Mouse (Mus musculus): ENCODE results near the gene Casp2. TPM values are rescaled to one million over a fixed set of nuclear protein-coding genes. Genes with fewer than 3 reads are reported as not detected.

Casp2 gene
- polyA plus RNA-seq, 1 experiment: 6.7 TPM

DNA sequence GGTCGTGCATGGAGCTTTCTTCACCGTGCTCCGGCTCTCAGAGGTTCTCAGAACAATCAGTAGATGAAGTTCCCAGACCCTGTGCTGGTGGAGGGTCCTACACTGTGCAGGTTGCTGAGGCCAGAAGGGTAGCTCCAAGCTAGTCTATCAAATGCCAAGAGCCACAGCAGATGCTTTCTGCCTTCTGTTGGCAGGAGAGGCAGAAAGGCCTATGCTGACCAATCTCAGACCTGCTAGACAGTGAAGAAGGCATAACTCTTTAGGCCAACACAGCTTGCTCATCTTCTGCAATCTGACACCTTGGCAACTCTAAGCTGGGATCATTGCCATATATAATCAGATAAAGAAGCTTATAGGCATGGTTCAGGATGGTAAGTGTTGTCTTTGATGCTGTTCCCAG, 65.4 kb downstream of the Casp2 start:
- TF ChIP-seq MAX (IDR thresholded peaks at IDR 0.05; ENCODE audit: low read depth): no peak
- TF ChIP-seq REST (IDR thresholded peaks at IDR 0.05; ENCODE audit: insufficient read depth, insufficient read length): no peak
- TF ChIP-seq POLR2AphosphoS2 (IDR thresholded peaks at IDR 0.05; ENCODE audit: insufficient read length, low read depth): no peak
- no peak for TF ChIP-seq TCF3 (IDR thresholded peaks at IDR 0.05; ENCODE audit: insufficient read length, low read depth)
- no peak for TF ChIP-seq POLR2A (IDR thresholded peaks at IDR 0.05; ENCODE audit: insufficient read length, low read depth)
- TF ChIP-seq E2F4 (IDR thresholded peaks at IDR 0.05; ENCODE audit: insufficient read depth): no peak
- no peak for TF ChIP-seq USF1 (IDR thresholded peaks at IDR 0.05; ENCODE audit: low read depth)
- no peak for TF ChIP-seq MYOG (IDR thresholded peaks at IDR 0.05; ENCODE audit: control insufficient read depth in 1 of 3, insufficient read depth in 1 of 3, insufficient read length in 2 of 3, low read depth in 2 of 3)
- TF ChIP-seq CEBPB (IDR thresholded peaks at IDR 0.05; ENCODE audit: insufficient read depth, poor library complexity, severe bottlenecking): no peak
- Histone ChIP-seq H3K4me2 (ENCODE audit: low read depth) (no peak overlapping the region), H3K79me2 (ENCODE audit: control insufficient read depth, insufficient read depth) (no peaks in the 10 kb centered on the region), H3K27me3 (ENCODE audit: control insufficient read depth, insufficient read depth, insufficient read length) (no peaks in the 10 kb centered on the region), H3K4me3 (no peak overlapping the region), H3K36me3 (ENCODE audit: control insufficient read depth, insufficient read depth) (no peaks in the 10 kb centered on the region), H3ac (ENCODE audit: control insufficient read depth, insufficient read length) (no peak overlapping the region)

DNA sequence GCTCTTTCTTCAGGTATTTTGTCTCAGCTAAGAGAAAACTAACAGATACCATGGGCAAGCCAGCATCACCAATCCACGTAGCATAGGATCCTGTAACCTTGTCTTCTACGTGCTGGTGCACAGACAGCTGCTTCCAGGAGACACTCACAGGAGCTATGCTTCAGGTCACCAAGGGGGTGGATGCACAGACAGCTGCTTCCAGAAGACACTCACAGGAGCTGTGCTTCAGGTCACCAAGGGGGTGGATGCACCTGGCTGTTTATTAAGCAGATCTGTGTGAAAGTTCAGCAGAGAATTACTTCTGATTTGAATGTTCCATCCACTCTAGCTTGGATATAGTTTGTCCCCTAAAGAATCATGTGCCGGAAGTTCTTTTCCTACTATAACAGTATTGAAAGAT, 66.2 kb downstream of the Casp2 start:
- Histone ChIP-seq H3K4me2 (ENCODE audit: low read depth) (no peak overlapping the region), H3K27me3 (ENCODE audit: control insufficient read depth, insufficient read depth, insufficient read length) (no peaks in the 10 kb centered on the region), H3K4me3 (no peak overlapping the region), H3ac (ENCODE audit: control insufficient read depth, insufficient read length) (no peak overlapping the region), H3K36me3 (ENCODE audit: control insufficient read depth, insufficient read depth) (no peaks in the 10 kb centered on the region), H3K79me2 (ENCODE audit: control insufficient read depth, insufficient read depth) (no peaks in the 10 kb centered on the region)
- no peak for TF ChIP-seq CEBPB (IDR thresholded peaks at IDR 0.05; ENCODE audit: insufficient read depth, poor library complexity, severe bottlenecking)
- TF ChIP-seq SRF (IDR thresholded peaks at IDR 0.05; ENCODE audit: control insufficient read depth, insufficient read length, low read depth): no peak
- TF ChIP-seq MYOD1 (IDR thresholded peaks at IDR 0.05; ENCODE audit: control insufficient read depth in 1 of 3, insufficient read length in 2 of 3, low read depth in 2 of 3): no peak
- TF ChIP-seq MAX (IDR thresholded peaks at IDR 0.05; ENCODE audit: low read depth): no peak
- TF ChIP-seq TCF3 (IDR thresholded peaks at IDR 0.05; ENCODE audit: insufficient read length, low read depth): no peak
- no peak for TF ChIP-seq POLR2AphosphoS2 (IDR thresholded peaks at IDR 0.05; ENCODE audit: insufficient read length, low read depth)
- TF ChIP-seq REST (IDR thresholded peaks at IDR 0.05; ENCODE audit: insufficient read depth, insufficient read length): no peak
- TF ChIP-seq E2F4 (IDR thresholded peaks at IDR 0.05; ENCODE audit: insufficient read depth): no peak
- no peak for TF ChIP-seq POLR2A (IDR thresholded peaks at IDR 0.05; ENCODE audit: insufficient read length, low read depth)

Other genes with a start within 250 kb of the Casp2 start
- not detected for gene Sva, start 226.6 kb upstream of the Casp2 start, polyA plus RNA-seq (2012; fragmentation: generic; extraction: Trizol)
- not detected for gene Tas2r139, start 124.0 kb upstream of the Casp2 start, polyA plus RNA-seq (2012; fragmentation: generic; extraction: Trizol)
- gene Tas2r144, start 49.7 kb upstream of the Casp2 start, polyA plus RNA-seq (2012; fragmentation: generic; extraction: Trizol): not detected
- gene Gstk1, start 19.1 kb upstream of the Casp2 start, polyA plus RNA-seq (2012; fragmentation: generic; extraction: Trizol): 0.53 TPM
- gene Tmem139, start 3.0 kb upstream of the Casp2 start, polyA plus RNA-seq (2012; fragmentation: generic; extraction: Trizol): not detected
- 0.90 TPM for gene Clcn1, start 21.7 kb downstream of the Casp2 start, polyA plus RNA-seq (2012; fragmentation: generic; extraction: Trizol)
- gene Fam131b, start 59.7 kb downstream of the Casp2 start, polyA plus RNA-seq (2012; fragmentation: generic; extraction: Trizol): 4.2 TPM
- 467 TPM for gene Zyx, start 84.6 kb downstream of the Casp2 start, polyA plus RNA-seq (2012; fragmentation: generic; extraction: Trizol)
- gene Epha1, start 108.3 kb downstream of the Casp2 start, polyA plus RNA-seq (2012; fragmentation: generic; extraction: Trizol): 6.3 TPM
- gene Tas2r143, start 135.3 kb downstream of the Casp2 start, polyA plus RNA-seq (2012; fragmentation: generic; extraction: Trizol): not detected
- not detected for gene Tas2r135, start 140.4 kb downstream of the Casp2 start, polyA plus RNA-seq (2012; fragmentation: generic; extraction: Trizol)
- gene Tas2r126, start 169.6 kb downstream of the Casp2 start, polyA plus RNA-seq (2012; fragmentation: generic; extraction: Trizol): not detected
- gene Olfr458, start 200.2 kb downstream of the Casp2 start, polyA plus RNA-seq (2012; fragmentation: generic; extraction: Trizol): not detected
- gene Olfr457, start 211.3 kb downstream of the Casp2 start, polyA plus RNA-seq (2012; fragmentation: generic; extraction: Trizol): 0.01 TPM
- 0.05 TPM for gene Olfr456, start 222.2 kb downstream of the Casp2 start, polyA plus RNA-seq (2012; fragmentation: generic; extraction: Trizol)